Mouse (Mus musculus) heart, postnatal 0 days (tissue): ENCODE data around the gene Abca13. TPM values are rescaled to one million over a fixed set of nuclear protein-coding genes. Genes with fewer than 3 reads are reported as not detected.
"Not testable (repeated sequence)": the region's sequence is repeated elsewhere in the genome, so short reads cannot be mapped to it uniquely, and the experiment has no call there.

Experiments used
- ATAC-seq: fragments of 200-750 bp; cut with Nextera tagmentation; 2 replicates; pipeline ENCODE4 v1.8.0; 2017; ENCODE audit warnings: low read depth, moderate number of reproducible peaks, moderate library complexity; ENCODE audit not compliant: insufficient read depth
- DNase-seq: peaks from one replicate; pipeline ENCODE4 v3.0.0-alpha.2; 2016; ENCODE audit warnings: low spot score
- H3K27ac ChIP-seq: fragments of 300-500 bp; sonication (generic); 2 replicates; pipeline ENCODE4 v1.5.1; 2014; ENCODE audit warnings: low read depth, mild to moderate bottlenecking
- H3K27me3 ChIP-seq: fragments of 300-500 bp; sonication (generic); 2 replicates; pipeline ENCODE4 v1.6.1; 2014; ENCODE audit warnings: low read length, mixed read lengths; ENCODE audit not compliant: control insufficient read depth, insufficient read depth
- H3K36me3 ChIP-seq: fragments of 300-500 bp; sonication (generic); replicated peaks from 2 replicates; pipeline ENCODE4 v1.6.1; 2014; ENCODE audit warnings: low read length, mixed read lengths; ENCODE audit not compliant: control insufficient read depth, insufficient read depth
- H3K4me1 ChIP-seq: fragments of 300-500 bp; sonication (generic); 2 replicates; pipeline ENCODE4 v1.6.1; 2014; ENCODE audit warnings: antibody characterized with exemption; ENCODE audit not compliant: control insufficient read depth, insufficient read depth
- H3K4me2 ChIP-seq: fragments of 300-500 bp; sonication (generic); 2 replicates; pipeline ENCODE4 v1.6.1; 2014; ENCODE audit warnings: low read depth, mild to moderate bottlenecking, low read length, moderate library complexity
- H3K4me3 ChIP-seq: fragments of 300-500 bp; sonication (generic); 2 replicates; pipeline ENCODE4 v1.5.1; 2014; ENCODE audit warnings: low read depth, low read length
- H3K9ac ChIP-seq: fragments of 300-500 bp; sonication (generic); replicated peaks from 2 replicates; pipeline ENCODE4 v1.6.1; 2014; ENCODE audit warnings: low read depth, low read length, mixed read lengths
- H3K9me3 ChIP-seq: fragments of 300-500 bp; sonication (generic); replicated peaks from 2 replicates; pipeline ENCODE4 v1.6.1; 2016; ENCODE audit warnings: low read length; ENCODE audit not compliant: control insufficient read depth
- CTCF ChIP-seq: IDR thresholded peaks from 2 replicates; pipeline ENCODE4 v1.5.1; 2016; ENCODE audit warnings: antibody characterized with exemption, control low read depth, low read depth
- EP300 ChIP-seq: IDR thresholded peaks from 2 replicates; pipeline ENCODE4 v1.6.1; 2016; ENCODE audit warnings: antibody characterized with exemption, low read depth
- WGBS: fragments of 180-500 bp; shearing (Covaris S2); extraction: QIAGEN DNeasy Blood & Tissue Kit; methylation state at CpG from one replicate; pipeline ENCODE4 v1.1.7; 2014; 5-methylcytosine and 5-hydroxymethylcytosine counted together
- polyA plus RNA-seq: library from polyadenylated mRNA; unstranded; fragments of >200 nt; fragmentation: Nextera tagmentation; extraction: Ambion mirVana; gene quantifications from 2 replicates; pipeline ENCODE4 v1.2.1, GENCODE M21; 2015
- total RNA-seq: library from RNA; depleted of rRNA; stranded (reverse); fragments of >200 nt; gene quantifications from 2 replicates; pipeline ENCODE4 v1.2.3, GENCODE M21; 2014; ENCODE audit warnings: low replicate concordance

Abca13 gene
- total and polyA plus RNA-seq, 2 experiments from 2014 or later, result under 0.01 to 0.04 TPM

DNA sequence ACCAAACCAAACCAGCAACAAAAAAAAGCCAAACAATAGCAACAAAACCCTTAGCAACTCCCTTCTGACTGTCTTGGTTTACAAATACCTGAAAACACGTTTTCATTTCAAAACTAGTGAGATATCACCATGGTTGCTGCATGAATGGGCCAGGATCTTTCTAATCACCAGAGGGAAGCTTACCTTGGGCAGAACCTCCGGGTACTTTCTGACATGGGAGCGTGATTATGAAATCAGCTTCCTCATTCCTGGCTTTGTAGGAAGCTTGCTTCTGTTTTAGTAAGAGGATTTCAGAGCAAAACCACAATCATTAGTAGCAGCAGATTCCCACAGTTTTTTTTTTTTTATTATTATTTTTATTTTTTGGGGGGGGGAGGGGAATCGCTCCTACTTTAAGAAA, 34.7 kb downstream of the Abca13 start:
- 52% methylated on average over 4 of the region's 4 CpGs for WGBS
- ATAC-seq, result no peak
- TF ChIP-seq CTCF, result no peak
- no peak for TF ChIP-seq EP300
- Histone ChIP-seq H3K27ac (no peak overlapping the region), H3K27me3 (no peaks in the 10 kb centered on the region), H3K4me2 (no peak overlapping the region), H3K36me3 (no peaks in the 10 kb centered on the region), H3K4me1 (no peaks in the 10 kb centered on the region), H3K9me3 (no peaks in the 10 kb centered on the region), H3K4me3 (no peak overlapping the region), H3K9ac (no peak overlapping the region)
- no peak for DNase-seq

GRCm38 (mm10) chr11:9249627-9250026, 57.9 kb downstream of the Abca13 start:
- H3K36me3 ChIP-seq, H3K4me1 ChIP-seq, H3K4me2 ChIP-seq, ATAC-seq, H3K9me3 ChIP-seq, H3K9ac ChIP-seq, H3K27ac ChIP-seq, DNase-seq, H3K4me3 ChIP-seq, H3K27me3 ChIP-seq: not testable (repeated sequence)
- peak; percentile 19; the same call in 1 of the 2 replicates for TF ChIP-seq CTCF
- WGBS, result 73% methylated on average over 5 of the region's 5 CpGs

DNA sequence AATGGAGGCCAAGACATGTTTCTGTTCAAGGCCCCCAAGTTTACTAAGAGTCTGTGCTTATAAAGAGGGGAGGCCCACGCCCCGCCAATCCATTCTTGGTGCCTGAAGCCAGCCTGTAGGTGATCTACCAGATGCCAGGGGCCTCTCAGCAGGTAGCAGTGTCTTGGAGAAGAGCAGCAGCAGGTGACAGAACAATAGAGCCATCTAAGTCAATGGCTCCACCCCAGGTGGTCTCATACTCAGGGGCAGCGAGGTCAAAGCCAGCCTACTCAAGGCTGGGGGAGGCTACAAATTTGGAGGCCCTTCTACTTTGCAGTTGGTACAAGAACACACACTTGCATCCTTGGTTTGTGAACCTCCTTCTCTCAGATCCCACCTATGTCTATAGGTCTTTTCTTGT, 71.3 kb downstream of the Abca13 start:
- not testable (repeated sequence) for H3K36me3 ChIP-seq, H3K9me3 ChIP-seq, H3K4me3 ChIP-seq, H3K4me1 ChIP-seq, H3K27me3 ChIP-seq, ATAC-seq, H3K27ac ChIP-seq, DNase-seq, H3K9ac ChIP-seq, H3K4me2 ChIP-seq
- 50% methylated on average over 3 of the region's 3 CpGs for WGBS

GRCm38 (mm10) chr11:9269090-9269489, 77.3 kb downstream of the Abca13 start:
- no peak for DNase-seq
- no peak for ATAC-seq
- H3K4me3 ChIP-seq, result no peak overlapping the region
- WGBS, result 67% methylated on average over 3 of the region's 3 CpGs
- no peaks in the 10 kb centered on the region for H3K27me3 ChIP-seq
- no peaks in the 10 kb centered on the region for H3K4me1 ChIP-seq
- TF ChIP-seq CTCF, result no peak
- no peak for TF ChIP-seq EP300
- H3K9ac ChIP-seq, result no peak overlapping the region
- H3K27ac ChIP-seq, result no peak overlapping the region
- H3K9me3 ChIP-seq, result no peaks in the 10 kb centered on the region
- H3K4me2 ChIP-seq, result no peak overlapping the region
- H3K36me3 ChIP-seq, result no peaks in the 10 kb centered on the region

DNA sequence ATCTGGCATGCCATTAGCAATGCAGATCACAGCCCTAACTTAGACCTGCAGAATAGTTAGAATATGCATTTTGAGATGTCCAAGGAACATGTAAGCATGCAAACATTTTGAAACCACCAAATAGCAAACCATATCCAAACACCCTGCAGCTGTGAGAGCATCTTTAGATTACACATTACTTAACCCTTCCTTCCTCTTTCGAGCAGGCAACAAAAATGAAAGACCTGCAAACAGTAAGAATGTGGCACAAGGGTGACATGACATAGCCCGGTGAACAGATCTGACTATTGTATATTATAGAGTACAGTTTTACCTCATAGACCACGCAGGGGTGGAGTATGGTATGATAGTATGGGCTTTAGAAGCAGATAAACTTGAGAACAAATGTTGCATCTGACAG, 93.5 kb downstream of the Abca13 start:
- H3K36me3 ChIP-seq, result no peaks in the 10 kb centered on the region
- H3K9me3 ChIP-seq, result no peaks in the 10 kb centered on the region
- 68% methylated on average over 3 of the region's 3 CpGs for WGBS
- ATAC-seq (no peak), DNase-seq (no peak)
- no peaks in the 10 kb centered on the region for H3K27me3 ChIP-seq
- TF ChIP-seq EP300 (no peak), CTCF (no peak)
- no peak overlapping the region for H3K9ac ChIP-seq
- no peaks in the 10 kb centered on the region for H3K4me1 ChIP-seq
- no peak overlapping the region for H3K4me2 ChIP-seq
- H3K4me3 ChIP-seq, result no peak overlapping the region
- H3K27ac ChIP-seq, result no peak overlapping the region

GRCm38 (mm10) chr11:9285759-9286158, 94.0 kb downstream of the Abca13 start:
- Histone ChIP-seq H3K9me3 (no peaks in the 10 kb centered on the region), H3K27me3 (no peaks in the 10 kb centered on the region), H3K4me2 (no peak overlapping the region), H3K4me3 (no peak overlapping the region), H3K27ac (no peak overlapping the region), H3K36me3 (no peaks in the 10 kb centered on the region), H3K4me1 (no peaks in the 10 kb centered on the region), H3K9ac (no peak overlapping the region)
- 76% methylated on average over 3 of the region's 3 CpGs for WGBS
- ATAC-seq, result no peak
- TF ChIP-seq EP300 (no peak), CTCF (no peak)
- DNase-seq, result no peak
